ENCODE assay signal across 19 mouse cellular contexts in genomic region chr6:51894717-51895116, GRCm38 (mm10).
DNase-seq lines count a peak whose midpoint lies in the region; ATAC-seq and TF ChIP-seq lines count a peak whose summit lies in the region.
"Had no signal": no experiment of that assay in that cellular context is flagged by ENCODE, and none has a peak within 500 bp of the region (broad histone marks: within the 10 kb centered on the region; RNA-seq: fewer than 3 reads in every experiment).

No protein-coding gene starts in this region.

- no peak overlapping the region for H3K27ac ChIP-seq in kidney, postnatal 0 days
- H3K27ac ChIP-seq in kidney, embryonic 14.5 days (ENCODE audit: low read depth, low read length) = no peak overlapping the region
- H3K27ac ChIP-seq in lung, embryonic 16.5 days (ENCODE audit: low read length) = peak overlapping the region; percentile 26; the same call in 1 of the 2 replicates
- H3K27ac ChIP-seq: embryonic facial prominence, embryonic 10.5 days; forebrain, embryonic 13.5 days; heart, adult 2 months; hindbrain, embryonic 10.5 days; hindbrain, embryonic 14.5 days had no signal

- H3K36me3 ChIP-seq in kidney, postnatal 0 days (ENCODE audit: insufficient read depth, low read length) = no peaks in the 10 kb centered on the region
- H3K36me3 ChIP-seq in kidney, embryonic 14.5 days (ENCODE audit: control insufficient read depth, insufficient read depth, low read length) = no peaks in the 10 kb centered on the region
- H3K36me3 ChIP-seq in lung, embryonic 16.5 days (ENCODE audit: control insufficient read depth, insufficient read depth, low read length) = no peaks in the 10 kb centered on the region
- H3K36me3 ChIP-seq: embryonic facial prominence, embryonic 10.5 days; heart, embryonic 12.5 days; hindbrain, embryonic 10.5 days had no signal

- no peak overlapping the region for H3K4me2 ChIP-seq in kidney, postnatal 0 days (ENCODE audit: low read length)
- no peak overlapping the region for H3K4me2 ChIP-seq in kidney, embryonic 14.5 days (replicated peaks; ENCODE audit: low read depth, low read length)
- H3K4me2 ChIP-seq in lung, embryonic 16.5 days (ENCODE audit: low read depth, low read length) = no peak overlapping the region
- H3K4me2 ChIP-seq: forebrain, embryonic 13.5 days; heart, embryonic 12.5 days; hindbrain, embryonic 14.5 days had no signal

- H3K27me3 ChIP-seq in kidney, postnatal 0 days (ENCODE audit: insufficient read depth, low read length) = no peaks in the 10 kb centered on the region
- H3K27me3 ChIP-seq in kidney, embryonic 14.5 days (ENCODE audit: control insufficient read depth, insufficient read depth, low read length) = no peaks in the 10 kb centered on the region
- no peaks in the 10 kb centered on the region for H3K27me3 ChIP-seq in lung, embryonic 16.5 days (ENCODE audit: control insufficient read depth, insufficient read depth, low read depth, low read length)
- H3K27me3 ChIP-seq: forebrain, embryonic 13.5 days; heart, embryonic 12.5 days had no signal

- peak; percentile 49 for DNase-seq in kidney, postnatal 0 days (ENCODE audit: low spot score)
- DNase-seq in lung, postnatal 10 days = no peak
- peak; percentile 19 for DNase-seq in brain, adult 2 months (ENCODE audit: low read depth, low spot score)
- no peak for DNase-seq in adrenal gland, postnatal 36 days
- DNase-seq: adrenal gland, postnatal 14 days; B cell, adult 2 months; cerebellum, adult 2 months; cerebellum, postnatal 10 days; forebrain, postnatal 0 days; gastrocnemius, postnatal 14 days; heart, adult 2 months had no signal

- no peaks in the 10 kb centered on the region for H3K9me3 ChIP-seq in kidney, postnatal 0 days (replicated peaks; ENCODE audit: low read length)
- H3K9me3 ChIP-seq in kidney, embryonic 14.5 days (ENCODE audit: control insufficient read depth, low read length) = no peaks in the 10 kb centered on the region
- no peaks in the 10 kb centered on the region for H3K9me3 ChIP-seq in lung, embryonic 16.5 days (ENCODE audit: control insufficient read depth, low read length)
- H3K9me3 ChIP-seq: embryonic facial prominence, embryonic 10.5 days; forebrain, embryonic 13.5 days; heart, embryonic 12.5 days; hindbrain, embryonic 10.5 days had no signal

- ATAC-seq in kidney, postnatal 0 days (replicated peaks; ENCODE audit: low FRiP score, low read depth) = no peak
- ATAC-seq in kidney, embryonic 14.5 days (ENCODE audit: low FRiP score, low TSS enrichment) = no peak
- ATAC-seq in lung, embryonic 16.5 days (ENCODE audit: low read depth) = peak; percentile 64
- ATAC-seq: CD4-positive, CD25-positive, alpha-beta regulatory T cell, adult 4 months; forebrain, embryonic 13.5 days; forebrain, postnatal 0 days had no signal

- no peak overlapping the region for H3K4me3 ChIP-seq in kidney, postnatal 0 days (replicated peaks; ENCODE audit: low read depth, low read length)
- H3K4me3 ChIP-seq in kidney, embryonic 14.5 days (ENCODE audit: low read length) = no peak overlapping the region
- no peak overlapping the region for H3K4me3 ChIP-seq in lung, embryonic 16.5 days (ENCODE audit: low read length)
- H3K4me3 ChIP-seq: embryonic facial prominence, embryonic 10.5 days; forebrain, embryonic 13.5 days; heart, adult 2 months; heart, embryonic 12.5 days; hindbrain, embryonic 10.5 days had no signal

- no peak overlapping the region for H3K9ac ChIP-seq in kidney, postnatal 0 days (ENCODE audit: low read depth, low read length)
- H3K9ac ChIP-seq in kidney, embryonic 14.5 days (ENCODE audit: low read depth, low read length) = no peak overlapping the region
- no peak overlapping the region for H3K9ac ChIP-seq in lung, embryonic 16.5 days (ENCODE audit: low read length)
- H3K9ac ChIP-seq: forebrain, embryonic 13.5 days; forebrain, postnatal 0 days; heart, embryonic 12.5 days; hindbrain, embryonic 14.5 days had no signal

- peaks cover 7% of the 10 kb centered on the region; the same call in 1 of the 2 replicates for H3K4me1 ChIP-seq in kidney, postnatal 0 days (replicated peaks; ENCODE audit: insufficient read depth, low read length)
- H3K4me1 ChIP-seq in kidney, embryonic 14.5 days (ENCODE audit: control insufficient read depth, insufficient read depth, low read length) = peaks cover 5% of the 10 kb centered on the region; the same call in 1 of the 2 replicates
- peaks cover 15% of the 10 kb centered on the region for H3K4me1 ChIP-seq in lung, embryonic 16.5 days (replicated peaks; ENCODE audit: control insufficient read depth, insufficient read depth, low read length)
- H3K4me1 ChIP-seq: embryonic facial prominence, embryonic 10.5 days; forebrain, embryonic 13.5 days; hindbrain, embryonic 10.5 days had no signal

- 45% methylated on average over 3 of the region's 3 CpGs for WGBS in kidney, postnatal 0 days
- WGBS in kidney, embryonic 14.5 days = 48% methylated on average over 3 of the region's 3 CpGs
- 30% methylated on average over 3 of the region's 3 CpGs for whole genome bisulfite sequencing in lung, embryonic 16.5 days

- no peak for TF ChIP-seq CTCF in kidney, postnatal 0 days (IDR thresholded peaks at IDR 0.05; ENCODE audit: low read depth)

Comparison
In these comparisons a context has a peak if more than half of its experiments do, and no peak if none do; other contexts are left out.
1. DNase-seq: peak in kidney, postnatal 0 days (single experiment) and brain, adult 2 months (single experiment); none in lung, postnatal 10 days (single experiment) and adrenal gland, postnatal 36 days (0 of 2).